Mouse (Mus musculus) intestine, postnatal 0 days (tissue): ENCODE data around the gene Anp32b. TPM values are rescaled to one million over a fixed set of nuclear protein-coding genes. Genes with fewer than 3 reads are reported as not detected.
A peak's percentile ranks its signal among the peaks of the same experiment; 100 is the strongest.

Source experiments
- ATAC-seq: fragments of 200-750 bp; cut with Nextera tagmentation; 2 replicates; pipeline ENCODE4 v1.8.0; 2017; ENCODE audit warnings: mild to moderate bottlenecking, moderate TSS enrichment, moderate library complexity
- H3K27ac ChIP-seq: fragments of 300-500 bp; sonication (generic); 2 replicates; pipeline ENCODE4 v1.5.1; 2014; ENCODE audit warnings: mild to moderate bottlenecking, low read depth, low read length, moderate library complexity
- H3K27me3 ChIP-seq: fragments of 300-500 bp; sonication (generic); replicated peaks from 2 replicates; pipeline ENCODE4 v1.6.1; 2014; ENCODE audit warnings: low read length, mixed read lengths; ENCODE audit not compliant: control insufficient read depth, insufficient read depth
- H3K36me3 ChIP-seq: fragments of 300-500 bp; sonication (generic); 2 replicates; pipeline ENCODE4 v1.6.1; 2014; ENCODE audit warnings: mild to moderate bottlenecking, moderate library complexity; ENCODE audit not compliant: control insufficient read depth, insufficient read depth
- H3K4me1 ChIP-seq: fragments of 300-500 bp; sonication (generic); replicated peaks from 2 replicates; pipeline ENCODE4 v1.6.1; 2014; ENCODE audit warnings: antibody characterized with exemption, low read length, mixed read lengths; ENCODE audit not compliant: control insufficient read depth, insufficient read depth
- H3K4me2 ChIP-seq: fragments of 300-500 bp; sonication (generic); replicated peaks from 2 replicates; pipeline ENCODE4 v1.6.1; 2014; ENCODE audit warnings: low read depth, mild to moderate bottlenecking, moderate library complexity
- H3K4me3 ChIP-seq: fragments of 300-500 bp; sonication (generic); 2 replicates; pipeline ENCODE4 v1.5.1; 2014; ENCODE audit warnings: low read depth, low read length
- H3K9ac ChIP-seq: fragments of 300-500 bp; sonication (generic); 2 replicates; pipeline ENCODE4 v1.6.1; 2014; ENCODE audit warnings: mild to moderate bottlenecking, low read depth, low read length
- H3K9me3 ChIP-seq: fragments of 300-500 bp; sonication (generic); 2 replicates; pipeline ENCODE4 v1.6.1; 2016; ENCODE audit warnings: mixed run types; ENCODE audit not compliant: control insufficient read depth
- CTCF ChIP-seq: sonication (generic); IDR thresholded peaks from 2 replicates; pipeline ENCODE4 v1.5.1; 2016; ENCODE audit warnings: low read depth, mild to moderate bottlenecking, control low read depth, antibody characterized with exemption, moderate library complexity
- WGBS: fragments of 180-500 bp; shearing (Covaris S2); extraction: QIAGEN DNeasy Blood & Tissue Kit; methylation state at CpG from one replicate; pipeline ENCODE4 v1.1.7; 2014; 5-methylcytosine and 5-hydroxymethylcytosine counted together
- polyA plus RNA-seq: library from polyadenylated mRNA; unstranded; fragments of >200 nt; fragmentation: Nextera tagmentation; extraction: Ambion mirVana; gene quantifications from 2 replicates; pipeline ENCODE4 v1.2.1, GENCODE M21; 2015

Anp32b gene
- polyA plus RNA-seq, 1 experiment from 2014 or later: 98.5 TPM

GRCm38 (mm10) chr4:46497286-46497892 lies 46.7 kb downstream of the Anp32b start:
- 24% methylated on average over 4 of the region's 4 CpGs for WGBS
- H3K9ac ChIP-seq: no peak overlapping the region
- TF ChIP-seq CTCF: peak; percentile 98
- peaks cover 61% of the 10 kb centered on the region for H3K36me3 ChIP-seq
- H3K4me1 ChIP-seq: peaks cover 3% of the 10 kb centered on the region
- H3K9me3 ChIP-seq: no peaks in the 10 kb centered on the region
- H3K27me3 ChIP-seq: no peaks in the 10 kb centered on the region
- H3K4me2 ChIP-seq: no peak overlapping the region; the same call in 1 of the 2 replicates
- no peak overlapping the region for H3K4me3 ChIP-seq
- peak overlapping the region; percentile 6; the same call in 1 of the 2 replicates for H3K27ac ChIP-seq
- peak; percentile 32; the same call in 1 of the 2 replicates for ATAC-seq

DNA sequence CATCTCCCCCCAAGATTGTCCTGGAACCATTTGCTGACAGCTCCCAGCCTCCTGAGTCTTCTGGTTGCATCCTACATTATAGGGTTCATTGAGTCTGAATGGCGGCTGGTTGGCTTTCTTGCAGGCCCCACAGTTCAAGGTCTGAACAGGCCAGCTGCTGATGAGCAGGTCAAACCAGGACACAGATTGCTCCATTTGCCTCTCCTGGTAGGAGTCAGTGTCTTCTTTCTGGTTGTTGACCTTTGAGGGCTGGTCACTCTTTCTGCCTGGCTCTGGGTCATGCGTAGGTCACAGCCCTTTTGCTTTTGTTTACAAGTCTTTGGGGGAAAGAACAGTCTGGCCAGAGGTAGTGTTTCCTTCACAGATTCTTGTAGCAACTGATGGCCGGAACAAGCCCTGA lies 47.8 kb downstream of the Anp32b start:
- peaks cover 58% of the 10 kb centered on the region for H3K36me3 ChIP-seq
- H3K27ac ChIP-seq: no peak overlapping the region
- H3K4me2 ChIP-seq: no peak overlapping the region
- no peaks in the 10 kb centered on the region for H3K27me3 ChIP-seq
- H3K9ac ChIP-seq: no peak overlapping the region
- ATAC-seq: no peak; the same call in 1 of the 2 replicates
- TF ChIP-seq CTCF: no peak
- 55% methylated on average over 3 of the region's 3 CpGs for WGBS
- no peaks in the 10 kb centered on the region for H3K9me3 ChIP-seq
- H3K4me1 ChIP-seq: peaks cover 3% of the 10 kb centered on the region
- H3K4me3 ChIP-seq: no peak overlapping the region

GRCm38 (mm10) chr4:46498976-46499375 lies 48.3 kb downstream of the Anp32b start:
- H3K9ac ChIP-seq: no peak overlapping the region
- H3K27me3 ChIP-seq: no peaks in the 10 kb centered on the region
- peaks cover 53% of the 10 kb centered on the region for H3K36me3 ChIP-seq
- ATAC-seq: no peak
- H3K27ac ChIP-seq: no peak overlapping the region
- no peak overlapping the region for H3K4me2 ChIP-seq
- peak; percentile 85 for TF ChIP-seq CTCF
- H3K4me3 ChIP-seq: no peak overlapping the region
- no peaks in the 10 kb centered on the region for H3K9me3 ChIP-seq
- peaks cover 3% of the 10 kb centered on the region for H3K4me1 ChIP-seq
- 15% methylated on average over 4 of the region's 4 CpGs for WGBS

DNA sequence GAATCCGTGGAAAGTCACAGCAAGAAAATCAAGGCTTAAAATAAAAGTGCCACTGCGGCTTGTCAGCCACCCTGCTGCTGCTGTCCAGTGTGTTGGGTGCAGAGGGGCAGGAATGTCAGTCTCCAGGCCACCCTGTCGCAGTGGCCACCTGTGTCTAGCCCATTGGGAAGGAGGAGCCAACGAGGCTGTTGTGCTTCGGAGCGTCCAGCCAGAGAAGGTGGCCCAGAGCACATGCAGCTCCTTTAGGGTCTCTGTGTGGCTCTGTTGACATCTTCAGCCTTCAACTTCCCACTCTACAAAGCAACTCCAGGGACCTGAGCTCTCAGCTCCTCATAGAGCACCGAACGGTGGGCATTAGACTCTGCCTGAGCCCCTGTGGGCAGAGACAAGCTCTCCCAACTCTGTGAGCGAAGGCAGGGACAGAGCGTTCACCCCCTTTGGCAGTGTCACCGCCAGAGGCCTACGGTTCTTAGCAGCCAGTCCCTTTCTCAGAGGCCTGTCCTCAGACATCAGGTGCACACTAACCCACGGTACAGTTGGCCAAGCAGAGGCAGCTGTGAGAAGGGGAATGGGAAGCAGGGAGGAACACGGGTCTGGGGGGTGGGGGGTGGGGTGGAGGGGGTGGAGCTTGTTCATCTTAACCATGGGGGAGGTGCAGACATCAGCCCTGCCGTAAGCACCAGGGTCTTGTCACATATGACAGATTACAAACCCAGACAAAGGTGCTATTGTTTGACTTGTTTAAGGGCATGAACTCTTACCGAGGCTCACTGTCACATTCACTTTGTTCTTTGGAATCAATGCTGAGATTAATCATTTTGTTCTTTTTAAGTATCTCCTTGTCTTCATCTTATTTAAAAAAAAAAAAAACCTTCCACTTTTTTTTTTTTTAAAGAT lies 52.2 kb downstream of the Anp32b start:
- Histone ChIP-seq H3K9ac (no peak overlapping the region), H3K4me3 (no peak overlapping the region), H3K4me2 (no peak overlapping the region), H3K27ac (no peak overlapping the region), H3K27me3 (no peaks in the 10 kb centered on the region), H3K9me3 (no peaks in the 10 kb centered on the region), H3K36me3 (peaks cover 41% of the 10 kb centered on the region), H3K4me1 (peaks cover 3% of the 10 kb centered on the region)
- TF ChIP-seq CTCF: no peak
- no peak for ATAC-seq
- WGBS: 69% methylated on average over 16 of the region's 16 CpGs

GRCm38 (mm10) chr4:46503881-46504280 lies 53.2 kb downstream of the Anp32b start:
- no peaks in the 10 kb centered on the region for H3K27me3 ChIP-seq
- peak overlapping the region; percentile 7; the same call in 1 of the 2 replicates for H3K27ac ChIP-seq
- H3K4me3 ChIP-seq: no peak overlapping the region
- H3K9me3 ChIP-seq: no peaks in the 10 kb centered on the region
- peaks cover 41% of the 10 kb centered on the region for H3K36me3 ChIP-seq
- H3K9ac ChIP-seq: no peak overlapping the region
- no peak overlapping the region for H3K4me2 ChIP-seq
- no peaks in the 10 kb centered on the region for H3K4me1 ChIP-seq
- no peak for TF ChIP-seq CTCF
- no peak for ATAC-seq
- 53% methylated on average over 3 of the region's 3 CpGs for WGBS

DNA sequence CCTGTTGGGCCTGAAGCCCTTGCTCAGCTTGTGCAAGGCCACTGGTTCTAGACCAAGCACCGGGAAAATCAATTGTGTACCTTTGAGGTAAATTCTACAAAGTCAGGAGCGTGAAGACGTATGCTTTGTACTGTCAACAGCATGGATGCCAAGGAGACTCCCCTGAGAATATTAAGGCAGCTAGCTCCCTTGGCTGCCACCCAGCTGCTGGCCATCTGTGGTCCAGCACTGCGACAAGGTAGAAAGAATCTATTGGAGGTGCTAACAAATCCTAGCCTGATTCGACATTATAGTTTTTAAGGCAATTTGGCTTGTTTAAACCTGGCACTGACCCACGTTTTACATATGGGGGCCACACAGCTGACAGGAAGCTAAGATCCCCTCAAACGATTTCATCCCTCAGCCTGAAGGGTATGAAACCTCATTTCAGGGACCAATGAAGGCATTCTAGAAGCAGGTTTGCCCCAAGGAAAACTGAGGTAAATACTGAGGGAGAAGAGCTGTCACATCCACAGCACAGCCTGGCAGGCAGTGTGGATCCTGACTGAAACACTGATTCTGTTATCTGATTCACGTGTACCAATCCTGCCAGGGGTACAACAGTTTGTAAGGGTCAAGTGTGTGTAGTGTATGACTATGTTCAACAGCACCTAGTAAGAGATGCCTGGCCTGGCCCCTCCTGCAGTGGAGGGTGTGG lies 54.8 kb downstream of the Anp32b start:
- no peaks in the 10 kb centered on the region for H3K27me3 ChIP-seq
- ATAC-seq: no peak
- H3K9me3 ChIP-seq: no peaks in the 10 kb centered on the region
- no peak overlapping the region for H3K9ac ChIP-seq
- H3K36me3 ChIP-seq: peaks cover 27% of the 10 kb centered on the region
- no peak for TF ChIP-seq CTCF
- H3K4me1 ChIP-seq: no peaks in the 10 kb centered on the region
- WGBS: 74% methylated on average over 8 of the region's 8 CpGs
- no peak overlapping the region for H3K27ac ChIP-seq
- no peak overlapping the region for H3K4me3 ChIP-seq
- no peak overlapping the region for H3K4me2 ChIP-seq
